9 mouse cellular contexts compared by ENCODE assay signal in the genomic region with DNA sequence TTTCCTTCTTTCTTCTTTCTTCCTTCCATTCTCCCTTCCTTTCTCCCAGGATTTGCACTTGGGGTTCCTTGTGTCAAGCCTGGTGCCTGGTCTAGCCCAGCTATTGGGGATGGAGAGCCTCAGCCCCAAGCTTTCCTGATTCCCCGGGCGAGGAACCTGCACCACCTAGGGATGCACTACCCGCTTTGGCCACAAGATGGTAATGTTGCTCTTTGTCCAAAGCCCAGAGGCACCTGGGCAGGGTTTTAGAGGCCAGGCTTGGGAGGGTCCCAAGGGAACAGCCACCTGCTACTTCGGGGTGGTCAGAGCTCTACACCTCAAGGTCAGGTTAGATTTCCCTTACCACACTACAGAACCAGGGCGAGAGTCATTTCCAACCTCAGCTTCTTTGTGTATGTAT. TPM values are rescaled to one million over a fixed set of nuclear protein-coding genes. Genes with fewer than 3 reads are reported as not detected.
A peak's percentile ranks its signal among the peaks of the same experiment; 100 is the strongest.
DNase-seq lines count a peak whose midpoint lies in the region; ATAC-seq and TF ChIP-seq lines count a peak whose summit lies in the region.
"Had no signal": no experiment of that assay in that cellular context is flagged by ENCODE, and none has a peak within 500 bp of the region (broad histone marks: within the 10 kb centered on the region; RNA-seq: fewer than 3 reads in every experiment).

No protein-coding gene starts in this region.

- H3K4me1 ChIP-seq in neural tube, embryonic 15.5 days: peaks cover 30% of the 10 kb centered on the region
- peaks cover 6% of the 10 kb centered on the region for H3K4me1 ChIP-seq in kidney, postnatal 0 days (replicated peaks; ENCODE audit: insufficient read depth, low read length)
- H3K4me1 ChIP-seq in liver, postnatal 0 days (ENCODE audit: insufficient read depth): no peaks in the 10 kb centered on the region; the same call in 1 of the 2 replicates

- H3K9ac ChIP-seq in neural tube, embryonic 15.5 days (replicated peaks): no peak overlapping the region; the same call in 1 of the 2 replicates
- H3K9ac ChIP-seq in kidney, postnatal 0 days (ENCODE audit: low read depth, low read length): no peak overlapping the region
- no peak overlapping the region for H3K9ac ChIP-seq in liver, postnatal 0 days (replicated peaks)
- H3K9ac ChIP-seq: neural tube, embryonic 12.5 days had no signal

- no peak for TF ChIP-seq EP300 in liver, postnatal 0 days (IDR thresholded peaks at IDR 0.05; ENCODE audit: low read depth)

- H3K36me3 ChIP-seq in neural tube, embryonic 15.5 days: no peaks in the 10 kb centered on the region
- no peaks in the 10 kb centered on the region for H3K36me3 ChIP-seq in kidney, postnatal 0 days (ENCODE audit: insufficient read depth, low read length)
- H3K36me3 ChIP-seq in liver, postnatal 0 days (replicated peaks; ENCODE audit: insufficient read depth, low read length): no peaks in the 10 kb centered on the region
- H3K36me3 ChIP-seq: neural tube, embryonic 12.5 days had no signal

- H3K4me3 ChIP-seq in neural tube, embryonic 15.5 days (replicated peaks): no peak overlapping the region
- H3K4me3 ChIP-seq in kidney, postnatal 0 days (replicated peaks; ENCODE audit: low read depth, low read length): no peak overlapping the region
- H3K4me3 ChIP-seq in liver, postnatal 0 days (ENCODE audit: low read depth, low read length): no peak overlapping the region
- H3K4me3 ChIP-seq: neural tube, embryonic 12.5 days had no signal

- peak; percentile 94 for TF ChIP-seq CTCF in kidney, postnatal 0 days (IDR thresholded peaks at IDR 0.05; ENCODE audit: low read depth)
- peak; percentile 93 for TF ChIP-seq CTCF in liver, postnatal 0 days (IDR thresholded peaks at IDR 0.05; ENCODE audit: low read depth)

- peaks cover 35% of the 10 kb centered on the region for H3K27me3 ChIP-seq in neural tube, embryonic 15.5 days (replicated peaks)
- peaks cover 31% of the 10 kb centered on the region for H3K27me3 ChIP-seq in kidney, postnatal 0 days (ENCODE audit: insufficient read depth, low read length)
- peaks cover 50% of the 10 kb centered on the region for H3K27me3 ChIP-seq in liver, postnatal 0 days (ENCODE audit: insufficient read depth, low read length)

- no peak overlapping the region for H3K4me2 ChIP-seq in neural tube, embryonic 15.5 days
- H3K4me2 ChIP-seq in kidney, postnatal 0 days (ENCODE audit: low read length): no peak overlapping the region
- no peak overlapping the region for H3K4me2 ChIP-seq in liver, postnatal 0 days (ENCODE audit: low read depth, low read length)
- H3K4me2 ChIP-seq: neural tube, embryonic 12.5 days had no signal

- no peak overlapping the region for H3K27ac ChIP-seq in neural tube, embryonic 15.5 days (replicated peaks)
- H3K27ac ChIP-seq in kidney, postnatal 0 days: no peak overlapping the region
- H3K27ac ChIP-seq in liver, postnatal 0 days (ENCODE audit: low read depth): no peak overlapping the region
- H3K27ac ChIP-seq: neural tube, embryonic 12.5 days had no signal

- peak; percentile 85 for DNase-seq in neural tube, embryonic 10.5 days (ENCODE audit: extremely low spot score, low spot score)
- peak; percentile 69 to 77 for DNase-seq in cerebellum, adult 18-20 months
- DNase-seq in frontal cortex, postnatal 14 days (ENCODE audit: low spot score in 2 of 2): peak; percentile 60 to 84
- DNase-seq in kidney, postnatal 0 days (ENCODE audit: low spot score): peak; percentile 65
- peak; percentile 73 for DNase-seq in liver, postnatal 0 days
- peak; percentile 87 to 91 for DNase-seq in right cerebral cortex, adult 2 months (ENCODE audit: low spot score in 2 of 2)
- DNase-seq in urinary bladder, postnatal 25 days (ENCODE audit: low spot score): peak; percentile 72

- no peak for ATAC-seq in neural tube, embryonic 15.5 days (ENCODE audit: low FRiP score)
- ATAC-seq in kidney, postnatal 0 days (replicated peaks; ENCODE audit: low FRiP score, low read depth): no peak
- no peak for ATAC-seq in liver, postnatal 0 days

- 3% methylated on average over 5 of the region's 5 CpGs for WGBS in neural tube, embryonic 15.5 days
- under 1% methylated on average over 5 of the region's 5 CpGs for WGBS in kidney, postnatal 0 days
- 4% methylated on average over 5 of the region's 5 CpGs for WGBS in liver, postnatal 0 days (ENCODE audit: insufficient replicate concordance)

- 0 out of 2 replicates have a peak, but pooled peaks cover 2% of the 10 kb centered on the region for H3K9me3 ChIP-seq in neural tube, embryonic 15.5 days (replicated peaks)
- H3K9me3 ChIP-seq in kidney, postnatal 0 days (replicated peaks; ENCODE audit: low read length): no peaks in the 10 kb centered on the region
- H3K9me3 ChIP-seq in liver, postnatal 0 days (ENCODE audit: low read length): no peaks in the 10 kb centered on the region

RNA-seq across cellular contexts. Expression of gene Tmem132b, which starts 2.5 kb away (rescaled TPM):
- polyA plus RNA-seq in neural tube, embryonic 15.5 days (2015; fragmentation: Nextera tagmentation; extraction: Ambion mirVana): 4.9 and 5.6 TPM in 2 replicates
- polyA plus RNA-seq in kidney, postnatal 0 days (2015; fragmentation: Nextera tagmentation; extraction: Ambion mirVana): 0.27 and 0.28 TPM in 2 replicates
- polyA plus RNA-seq in liver, postnatal 0 days (2015; fragmentation: Nextera tagmentation; extraction: Ambion mirVana): not detected in 2 replicates

RNA-seq across cellular contexts. Expression of gene Aacs, which starts 53.5 kb away (rescaled TPM):
- 92.1 and 103 TPM in 2 replicates for polyA plus RNA-seq in neural tube, embryonic 15.5 days (2015; fragmentation: Nextera tagmentation; extraction: Ambion mirVana)
- 22.0 and 25.5 TPM in 2 replicates for polyA plus RNA-seq in kidney, postnatal 0 days (2015; fragmentation: Nextera tagmentation; extraction: Ambion mirVana)
- 3.8 and 4.6 TPM in 2 replicates for polyA plus RNA-seq in liver, postnatal 0 days (2015; fragmentation: Nextera tagmentation; extraction: Ambion mirVana)
